Comparison of ENCODE assay signal across 15 mouse cellular contexts in genomic region chr11:70623053-70623742, GRCm38 (mm10). TPM values are rescaled to one million over a fixed set of nuclear protein-coding genes. Genes with fewer than 3 reads are reported as not detected.
DNase-seq lines count a peak whose midpoint lies in the region; ATAC-seq and TF ChIP-seq lines count a peak whose summit lies in the region.
"Had no signal": no experiment of that assay in that cellular context is flagged by ENCODE, and none has a peak within 500 bp of the region (broad histone marks: within the 10 kb centered on the region; RNA-seq: fewer than 3 reads in every experiment).

No protein-coding gene starts in this region.

- TF ChIP-seq EP300 in CH12.LX (IDR thresholded peaks at IDR 0.05; ENCODE audit: low read length) (no peak), MEL (IDR thresholded peaks at IDR 0.05; ENCODE audit: low read depth in 1 of 2, low read length in 2 of 2) (no peak)

- no peak overlapping the region for H3K4me3 ChIP-seq in kidney, postnatal 0 days (replicated peaks; ENCODE audit: low read depth, low read length)
- H3K4me3 ChIP-seq in CH12.LX (replicated peaks in 1 of 3; ENCODE audit: low read depth in 2 of 3, low read length in 2 of 3, poor library complexity in 1 of 3): no peak overlapping the region
- peak overlapping the region; percentile 22 to 52 for H3K4me3 ChIP-seq in MEL (ENCODE audit: control insufficient read depth in 1 of 2, insufficient read depth in 1 of 2, low read depth in 2 of 2, low read length in 2 of 2)
- no peak overlapping the region for H3K4me3 ChIP-seq in intestine, embryonic 16.5 days (ENCODE audit: low read length)
- H3K4me3 ChIP-seq: limb, embryonic 12.5 days had no signal

- H3K27me3 ChIP-seq in kidney, postnatal 0 days (ENCODE audit: insufficient read depth, low read length): no peaks in the 10 kb centered on the region
- H3K27me3 ChIP-seq in CH12.LX (replicated peaks) (no peaks in the 10 kb centered on the region), MEL (ENCODE audit: control insufficient read depth in 1 of 2, insufficient read depth in 2 of 2, low read length in 2 of 2) (no peaks in the 10 kb centered on the region)
- H3K27me3 ChIP-seq in intestine, embryonic 16.5 days (replicated peaks; ENCODE audit: control insufficient read depth, insufficient read depth, low read length): no peaks in the 10 kb centered on the region
- H3K27me3 ChIP-seq: limb, embryonic 12.5 days had no signal

- H3K79me2 ChIP-seq in CH12.LX (replicated peaks; ENCODE audit: control insufficient read depth, extremely low read depth, insufficient read depth, poor library complexity, severe bottlenecking) (no peaks in the 10 kb centered on the region), MEL (ENCODE audit: control insufficient read depth, insufficient read depth, low read length, poor library complexity) (no peaks in the 10 kb centered on the region)

- no peak overlapping the region for H3K9ac ChIP-seq in kidney, postnatal 0 days (ENCODE audit: low read depth, low read length)
- H3K9ac ChIP-seq in CH12.LX (ENCODE audit: insufficient read depth, low read depth) (no peak overlapping the region), MEL (ENCODE audit: control insufficient read depth, low read depth, low read length, poor library complexity, severe bottlenecking) (peak overlapping the region; percentile 52)
- H3K9ac ChIP-seq in intestine, embryonic 16.5 days (ENCODE audit: low read depth, low read length): no peak overlapping the region
- H3K9ac ChIP-seq: limb, embryonic 12.5 days had no signal

- no peaks in the 10 kb centered on the region for H3K4me1 ChIP-seq in kidney, postnatal 0 days (replicated peaks; ENCODE audit: insufficient read depth, low read length)
- H3K4me1 ChIP-seq in CH12.LX (ENCODE audit: control insufficient read depth in 1 of 2, insufficient read depth in 2 of 2): peaks cover 0 to 16% of the 10 kb centered on the region in 2 experiments; a peak in 2 of 4 replicates
- H3K4me1 ChIP-seq in MEL (ENCODE audit: control insufficient read depth in 1 of 2, insufficient read depth in 2 of 2, low read length in 2 of 2): peaks cover 5 to 12% of the 10 kb centered on the region in 2 experiments
- peaks cover 7% of the 10 kb centered on the region; the same call in 1 of the 2 replicates for H3K4me1 ChIP-seq in intestine, embryonic 16.5 days (ENCODE audit: control insufficient read depth, insufficient read depth, low read length)
- H3K4me1 ChIP-seq: limb, embryonic 12.5 days had no signal

- no peaks in the 10 kb centered on the region for H3K9me3 ChIP-seq in kidney, postnatal 0 days (replicated peaks; ENCODE audit: low read length)
- H3K9me3 ChIP-seq in CH12.LX (replicated peaks; ENCODE audit: low read length) (no peaks in the 10 kb centered on the region), MEL (replicated peaks; ENCODE audit: insufficient read depth, low read length) (no peaks in the 10 kb centered on the region)
- no peaks in the 10 kb centered on the region for H3K9me3 ChIP-seq in intestine, embryonic 16.5 days (ENCODE audit: control insufficient read depth, low read length)
- H3K9me3 ChIP-seq: limb, embryonic 12.5 days had no signal

- H3K36me3 ChIP-seq in kidney, postnatal 0 days (ENCODE audit: insufficient read depth, low read length): no peaks in the 10 kb centered on the region
- H3K36me3 ChIP-seq in CH12.LX (replicated peaks in 1 of 2; ENCODE audit: control insufficient read depth in 1 of 2, insufficient read depth in 1 of 2, low read length in 1 of 2) (no peaks in the 10 kb centered on the region), MEL (ENCODE audit: control insufficient read depth in 1 of 2, insufficient read depth in 2 of 2, low read length in 2 of 2) (peaks cover 0 to 12% of the 10 kb centered on the region in 2 experiments; a peak in 2 of 4 replicates)
- H3K36me3 ChIP-seq in intestine, embryonic 16.5 days (ENCODE audit: control insufficient read depth, insufficient read depth, low read length): no peaks in the 10 kb centered on the region
- H3K36me3 ChIP-seq: limb, embryonic 12.5 days had no signal

- DNase-seq in kidney, postnatal 0 days (ENCODE audit: low spot score): peak; percentile 32
- DNase-seq in kidney, postnatal 4 days: no peak
- DNase-seq in CH12.LX (ENCODE audit: extremely low read depth) (peak; percentile 42), MEL (ENCODE audit: low read depth, low spot score) (peak; percentile 94)
- DNase-seq in spleen, adult 12 weeks (ENCODE audit: low spot score): no peak
- DNase-seq in retina, postnatal 1 day: no peak
- DNase-seq: cerebellum, adult 2 months; layer of hippocampus, adult 9-11 months had no signal

- TF ChIP-seq RAD21 in CH12.LX (IDR thresholded peaks at IDR 0.05; ENCODE audit: low read depth, low read length) (peak; percentile 71), MEL (IDR thresholded peaks at IDR 0.05; ENCODE audit: low read depth, low read length) (peak; percentile 88)

- ATAC-seq in kidney, postnatal 0 days (replicated peaks; ENCODE audit: low FRiP score, low read depth): no peak
- peak; percentile 46 for ATAC-seq in intestine, embryonic 16.5 days

- 74% methylated on average over 10 of the region's 10 CpGs for WGBS in kidney, postnatal 0 days
- 67% methylated on average over 10 of the region's 10 CpGs for WGBS in intestine, embryonic 16.5 days

- in situ Hi-C loops in CH12.LX (cut with MboI; ENCODE audit: low pct_ligation_motif_present, low pct_unique_long_range_greater_than_20kb, low sequenced_read_pairs): loop anchor here (25.0 kb wide), 1 partner anchor 386 kb away; the partner anchor contains the start of genes 0610010K14Rik, Bcl6b, Gm21988 and Rnasek

- no peak overlapping the region for H3K4me2 ChIP-seq in kidney, postnatal 0 days (ENCODE audit: low read length)
- no peak overlapping the region for H3K4me2 ChIP-seq in CH12.LX (ENCODE audit: insufficient read depth, low read depth, poor library complexity, severe bottlenecking)
- H3K4me2 ChIP-seq in intestine, embryonic 16.5 days (ENCODE audit: low read depth, low read length): no peak overlapping the region
- H3K4me2 ChIP-seq: limb, embryonic 12.5 days had no signal

- dilution Hi-C loops in CH12.LX (cut with MboI; ENCODE audit: extremely low pct_ligation_motif_present, extremely low pct_unique_long_range_greater_than_20kb, low sequenced_read_pairs): no loop called here

- no peak for TF ChIP-seq POLR2A in CH12.LX (IDR thresholded peaks at IDR 0.05; ENCODE audit: low read depth, low read length)
- TF ChIP-seq POLR2A in MEL (IDR thresholded peaks at IDR 0.05; ENCODE audit: control insufficient read depth in 1 of 2, insufficient read depth in 1 of 2, low read depth in 1 of 2, low read length in 2 of 2, poor library complexity in 1 of 2): no peak

- TF ChIP-seq CTCF in kidney, postnatal 0 days (IDR thresholded peaks at IDR 0.05; ENCODE audit: low read depth): peak; percentile 57
- TF ChIP-seq CTCF in CH12.LX (conservative IDR thresholded peaks at IDR 0.05 in 1 of 2, IDR thresholded peaks at IDR 0.05 in 1 of 2; ENCODE audit: low read depth in 2 of 2, low read length in 2 of 2) (peak; percentile 22 to 71; a peak in 3 of 4 replicates), MEL (IDR thresholded peaks at IDR 0.05 in 2 of 3, conservative IDR thresholded peaks at IDR 0.05 in 1 of 3; ENCODE audit: control insufficient read depth in 1 of 3, insufficient read depth in 1 of 3, low read depth in 2 of 3, low read length in 3 of 3, poor library complexity in 1 of 3, severe bottlenecking in 1 of 3) (peak; percentile 67 to 93 (median 86))

- H3K27ac ChIP-seq in kidney, postnatal 0 days: no peak overlapping the region
- H3K27ac ChIP-seq in CH12.LX (ENCODE audit: insufficient read depth, low read depth) (no peak overlapping the region), MEL (ENCODE audit: control insufficient read depth, low read depth, low read length) (peak overlapping the region; percentile 65)
- H3K27ac ChIP-seq in intestine, embryonic 16.5 days (ENCODE audit: low read length): no peak overlapping the region
- H3K27ac ChIP-seq: limb, embryonic 12.5 days had no signal

RNA-seq across cellular contexts. Expression of gene Chrne, which starts 4.2 kb away (rescaled TPM):
- 0.25 and 0.29 TPM in 2 replicates for polyA plus RNA-seq in kidney, postnatal 0 days (2015; fragmentation: Nextera tagmentation; extraction: Ambion mirVana)
- total RNA-seq in CH12.LX (2012; rRNA removed) (not detected in 2 replicates), CH12.LX (2014; rRNA removed) (not detected in 2 replicates), MEL (2012; rRNA removed) (0.54 TPM in 1 of 2 replicates, not detected in the other)
- polyA plus RNA-seq in CH12.LX (2012; ENCODE audit: insufficient read length, low read depth) (not detected in 2 replicates), MEL (2012; ENCODE audit: insufficient read depth in 1 of 2, insufficient read length in 2 of 2, low read depth in 1 of 2, low replicate concordance in 2 of 2, missing spikeins in 1 of 2) (under 1 TPM in 1 of 2 experiments, not detected in 1; 0.33 TPM)
- polyA plus RNA-seq in intestine, embryonic 16.5 days (2015; fragmentation: Nextera tagmentation; extraction: Ambion mirVana): 0.17 TPM in 1 of 2 replicates, not detected in the other
- polyA plus RNA-seq: heart, embryonic 14.5 days; limb, embryonic 12.5 days had no signal

RNA-seq across cellular contexts. Expression of gene 4930544D05Rik, which starts 7.5 kb away (rescaled TPM):
- not detected in 2 replicates for polyA plus RNA-seq in kidney, postnatal 0 days (2015; fragmentation: Nextera tagmentation; extraction: Ambion mirVana)
- 0.17 TPM in 1 of 2 replicates, not detected in the other for total RNA-seq in CH12.LX (2012; rRNA removed)
- total RNA-seq in CH12.LX (2014; rRNA removed): not detected in 2 replicates
- polyA plus RNA-seq in CH12.LX (2012; ENCODE audit: insufficient read length, low read depth): not detected in 2 replicates
- total RNA-seq in MEL (2012; rRNA removed): not detected in 2 replicates
- under 1 TPM in 1 of 2 experiments, not detected in 1; 0.10 TPM for polyA plus RNA-seq in MEL (2012; ENCODE audit: insufficient read depth in 1 of 2, insufficient read length in 2 of 2, low read depth in 1 of 2, low replicate concordance in 2 of 2, missing spikeins in 1 of 2)
- not detected in 2 replicates for polyA plus RNA-seq in intestine, embryonic 16.5 days (2015; fragmentation: Nextera tagmentation; extraction: Ambion mirVana)
- total RNA-seq: megakaryocyte, adult 5-6 weeks had no signal
- polyA plus RNA-seq: cerebellum, adult 2 months; embryonic facial prominence, embryonic 14.5 days; heart, embryonic 14.5 days; inflammation-experienced regulatory T-cells, adult 6 months; limb, embryonic 12.5 days; stomach, embryonic 16.5 days had no signal

RNA-seq across cellular contexts. Expression of gene Gp1ba, which starts 15.7 kb away (rescaled TPM):
- polyA plus RNA-seq in kidney, postnatal 0 days (2015; fragmentation: Nextera tagmentation; extraction: Ambion mirVana): 0.16 and 0.19 TPM in 2 replicates
- total RNA-seq in CH12.LX (2012; rRNA removed) (0.25 TPM in 2 replicates), CH12.LX (2014; rRNA removed) (not detected in 2 replicates), MEL (2012; rRNA removed) (0.98 and 1.6 TPM in 2 replicates)
- polyA plus RNA-seq in CH12.LX (2012; ENCODE audit: insufficient read length, low read depth) (0.84 and 1.1 TPM in 2 replicates), MEL (2012; ENCODE audit: insufficient read depth in 1 of 2, insufficient read length in 2 of 2, low read depth in 1 of 2, low replicate concordance in 2 of 2, missing spikeins in 1 of 2) (1 to 10 TPM in 1 of 2 experiments, not detected in 1; 5.0 TPM)
- polyA plus RNA-seq in intestine, embryonic 16.5 days (2015; fragmentation: Nextera tagmentation; extraction: Ambion mirVana): 0.05 and 0.06 TPM in 2 replicates
- polyA plus RNA-seq: cerebellum, adult 2 months had no signal

RNA-seq across cellular contexts. Expression of gene Rnf167, which starts 23.8 kb away (rescaled TPM):
- 109 and 113 TPM in 2 replicates for polyA plus RNA-seq in kidney, postnatal 0 days (2015; fragmentation: Nextera tagmentation; extraction: Ambion mirVana)
- total RNA-seq in CH12.LX (2012; rRNA removed) (23.5 and 24.0 TPM in 2 replicates), CH12.LX (2014; rRNA removed) (24.1 and 25.5 TPM in 2 replicates), MEL (2012; rRNA removed) (30.4 and 31.4 TPM in 2 replicates)
- polyA plus RNA-seq in CH12.LX (2012; ENCODE audit: insufficient read length, low read depth) (28.0 and 31.7 TPM in 2 replicates), MEL (2012; ENCODE audit: insufficient read depth in 1 of 2, insufficient read length in 2 of 2, low read depth in 1 of 2, low replicate concordance in 2 of 2, missing spikeins in 1 of 2) (10 to 100 TPM in 1 of 2 experiments, not detected in 1; 44.4 TPM)
- polyA plus RNA-seq in intestine, embryonic 16.5 days (2015; fragmentation: Nextera tagmentation; extraction: Ambion mirVana): 121 and 123 TPM in 2 replicates

RNA-seq across cellular contexts. Expression of gene Slc25a11, which starts 24.1 kb away (rescaled TPM):
- polyA plus RNA-seq in kidney, postnatal 0 days (2015; fragmentation: Nextera tagmentation; extraction: Ambion mirVana): 227 and 239 TPM in 2 replicates
- 96.9 and 99.0 TPM in 2 replicates for total RNA-seq in CH12.LX (2012; rRNA removed)
- 121 and 135 TPM in 2 replicates for total RNA-seq in CH12.LX (2014; rRNA removed)
- 127 and 132 TPM in 2 replicates for polyA plus RNA-seq in CH12.LX (2012; ENCODE audit: insufficient read length, low read depth)
- total RNA-seq in MEL (2012; rRNA removed): 96.3 and 104 TPM in 2 replicates
- polyA plus RNA-seq in MEL (2012; ENCODE audit: insufficient read depth in 1 of 2, insufficient read length in 2 of 2, low read depth in 1 of 2, low replicate concordance in 2 of 2, missing spikeins in 1 of 2): 100 to 1,000 TPM; 114 to 145 TPM
- polyA plus RNA-seq in intestine, embryonic 16.5 days (2015; fragmentation: Nextera tagmentation; extraction: Ambion mirVana): 215 and 216 TPM in 2 replicates

Comparison
In these comparisons a context has a peak if more than half of its experiments do, and no peak if none do; other contexts are left out.
1. DNase-seq: peak in kidney, postnatal 0 days (single experiment), CH12.LX (single experiment) and MEL (single experiment); none in kidney, postnatal 4 days (0 of 2), spleen, adult 12 weeks (single experiment) and retina, postnatal 1 day (single experiment).
2. H3K4me3 ChIP-seq: peak in MEL (2 of 2); none in kidney, postnatal 0 days (single experiment), CH12.LX (0 of 3) and intestine, embryonic 16.5 days (single experiment).
3. Peak in every context shown above with its lines, with median percentiles within 50 percentile points of each other: CTCF ChIP-seq.